Mouse (Mus musculus): ENCODE data around the gene Pfn1. TPM values are rescaled to one million over a fixed set of nuclear protein-coding genes. Genes with fewer than 3 reads are reported as not detected.

Pfn1 gene
- polyA plus RNA-seq, 1 experiment from 2014 or later: 578 TPM

DNA sequence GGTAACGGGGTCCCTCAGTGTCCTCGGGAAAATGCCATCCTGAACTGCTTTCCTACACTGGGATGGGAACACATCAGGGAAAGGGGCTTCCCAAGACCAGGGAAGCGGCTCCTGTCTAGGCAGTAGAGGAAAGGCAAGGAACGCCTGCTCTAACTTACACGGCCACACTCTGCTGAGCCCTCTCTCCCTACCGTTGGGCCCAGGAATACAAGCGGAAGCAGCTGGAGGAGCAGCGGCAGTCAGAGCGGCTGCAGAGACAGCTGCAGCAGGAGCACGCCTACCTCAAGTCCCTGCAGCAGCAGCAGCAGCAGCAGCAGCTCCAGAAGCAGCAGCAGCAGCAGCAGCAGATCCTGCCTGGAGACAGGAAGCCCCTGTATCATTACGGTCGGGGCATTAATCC is 47.7 kb downstream of the Pfn1 start:
- no peak overlapping the region for H3K4me3 ChIP-seq (ENCODE audit: low read depth, low read length)
- H3K36me3 ChIP-seq (ENCODE audit: control insufficient read depth, insufficient read depth, low read length): peaks cover 39% of the 10 kb centered on the region
- WGBS: 84% methylated on average over 12 of the region's 12 CpGs
- ATAC-seq (ENCODE audit: low read depth): no peak
- no peaks in the 10 kb centered on the region for H3K27me3 ChIP-seq (ENCODE audit: control insufficient read depth, insufficient read depth, low read length)
- no peak overlapping the region for H3K9ac ChIP-seq (replicated peaks; ENCODE audit: low read depth, low read length)
- no peaks in the 10 kb centered on the region for H3K4me1 ChIP-seq (ENCODE audit: control insufficient read depth, insufficient read depth, low read length)
- H3K4me2 ChIP-seq (ENCODE audit: low read depth, low read length): no peak overlapping the region
- no peaks in the 10 kb centered on the region for H3K9me3 ChIP-seq (ENCODE audit: control insufficient read depth, low read length)
- H3K27ac ChIP-seq (ENCODE audit: low read depth, low read length): no peak overlapping the region

DNA sequence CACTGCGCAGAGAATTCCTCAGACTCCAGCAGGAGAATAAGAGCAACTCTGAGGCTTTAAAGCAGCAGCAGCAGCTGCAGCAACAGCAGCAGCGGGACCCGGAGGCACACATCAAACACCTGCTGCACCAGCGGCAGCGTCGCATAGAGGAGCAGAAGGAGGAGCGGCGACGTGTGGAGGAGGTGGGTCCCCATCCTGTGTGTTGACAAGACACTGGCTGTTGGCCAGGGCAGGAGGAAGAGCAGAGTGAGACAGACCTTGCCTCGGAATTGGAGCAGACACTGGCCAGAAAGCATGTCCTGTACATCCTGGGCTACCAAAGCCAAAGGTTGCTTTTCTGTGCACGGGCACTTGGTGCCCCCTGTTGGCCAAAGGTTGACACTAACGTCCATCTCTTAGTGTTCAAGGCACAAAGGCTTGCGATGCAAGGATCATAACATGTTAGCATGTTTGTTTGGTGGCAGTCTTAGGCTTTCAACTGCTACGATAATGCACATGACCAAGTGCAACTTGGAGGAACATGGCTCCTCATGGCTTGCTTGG is 49.3 kb downstream of the Pfn1 start:
- Histone ChIP-seq H3K27me3 (ENCODE audit: control insufficient read depth, insufficient read depth, low read length) (no peaks in the 10 kb centered on the region), H3K36me3 (ENCODE audit: control insufficient read depth, insufficient read depth, low read length) (peaks cover 32% of the 10 kb centered on the region), H3K27ac (ENCODE audit: low read depth, low read length) (no peak overlapping the region), H3K9ac (replicated peaks; ENCODE audit: low read depth, low read length) (no peak overlapping the region), H3K4me3 (ENCODE audit: low read depth, low read length) (no peak overlapping the region), H3K9me3 (ENCODE audit: control insufficient read depth, low read length) (no peaks in the 10 kb centered on the region), H3K4me2 (ENCODE audit: low read depth, low read length) (no peak overlapping the region), H3K4me1 (ENCODE audit: control insufficient read depth, insufficient read depth, low read length) (no peaks in the 10 kb centered on the region)
- WGBS: 52% methylated on average over 14 of the region's 14 CpGs
- no peak; the same call in 1 of the 2 replicates for ATAC-seq (ENCODE audit: low read depth)

Other genes starting within 250 kb of the Pfn1 start
- gene Pelp1, start 244.6 kb downstream of the Pfn1 start, polyA plus RNA-seq (2014; fragmentation: Nextera tagmentation; extraction: Ambion mirVana): 29.3 and 32.1 TPM in 2 replicates
- 44.1 and 54.5 TPM in 2 replicates for gene Arrb2, start 222.0 kb downstream of the Pfn1 start, polyA plus RNA-seq (2014; fragmentation: Nextera tagmentation; extraction: Ambion mirVana)
- gene Med11, start 202.7 kb downstream of the Pfn1 start, polyA plus RNA-seq (2014; fragmentation: Nextera tagmentation; extraction: Ambion mirVana): 41.4 and 46.6 TPM in 2 replicates
- 0.31 and 1.5 TPM in 2 replicates for gene Zmynd15, start 195.2 kb downstream of the Pfn1 start, polyA plus RNA-seq (2014; fragmentation: Nextera tagmentation; extraction: Ambion mirVana)
- gene Cxcl16, start 194.7 kb downstream of the Pfn1 start, polyA plus RNA-seq (2014; fragmentation: Nextera tagmentation; extraction: Ambion mirVana): 1.2 and 14.6 TPM in 2 replicates
- gene Tm4sf5, start 149.4 kb downstream of the Pfn1 start, polyA plus RNA-seq (2014; fragmentation: Nextera tagmentation; extraction: Ambion mirVana): 1.8 and 3.7 TPM in 2 replicates
- gene Vmo1, start 140.0 kb downstream of the Pfn1 start, polyA plus RNA-seq (2014; fragmentation: Nextera tagmentation; extraction: Ambion mirVana): not detected in 2 replicates
- 0.27 TPM in 1 of 2 replicates, not detected in the other for gene Gltpd2, start 135.4 kb downstream of the Pfn1 start, polyA plus RNA-seq (2014; fragmentation: Nextera tagmentation; extraction: Ambion mirVana)
- gene Psmb6, start 129.3 kb downstream of the Pfn1 start, polyA plus RNA-seq (2014; fragmentation: Nextera tagmentation; extraction: Ambion mirVana): 743 and 801 TPM in 2 replicates
- gene Gm40193, start 121.7 kb downstream of the Pfn1 start, polyA plus RNA-seq (2014; fragmentation: Nextera tagmentation; extraction: Ambion mirVana): not detected in 2 replicates
- gene Pld2, start 114.6 kb downstream of the Pfn1 start, polyA plus RNA-seq (2014; fragmentation: Nextera tagmentation; extraction: Ambion mirVana): 13.7 and 16.6 TPM in 2 replicates
- 20.2 and 22.0 TPM in 2 replicates for gene Mink1, start 91.8 kb downstream of the Pfn1 start, polyA plus RNA-seq (2014; fragmentation: Nextera tagmentation; extraction: Ambion mirVana)
- gene 4930544D05Rik, start 38.8 kb downstream of the Pfn1 start, polyA plus RNA-seq (2014; fragmentation: Nextera tagmentation; extraction: Ambion mirVana): not detected in 2 replicates
- gene Chrne, start 35.4 kb downstream of the Pfn1 start, polyA plus RNA-seq (2014; fragmentation: Nextera tagmentation; extraction: Ambion mirVana): 0.22 TPM in 1 of 2 replicates, not detected in the other
- gene Gp1ba, start 15.5 kb downstream of the Pfn1 start, polyA plus RNA-seq (2014; fragmentation: Nextera tagmentation; extraction: Ambion mirVana): 0.27 and 0.31 TPM in 2 replicates
- gene Rnf167, start 7.4 kb downstream of the Pfn1 start, polyA plus RNA-seq (2014; fragmentation: Nextera tagmentation; extraction: Ambion mirVana): 98.6 and 110 TPM in 2 replicates
- 156 and 172 TPM in 2 replicates for gene Slc25a11, start 7.2 kb downstream of the Pfn1 start, polyA plus RNA-seq (2014; fragmentation: Nextera tagmentation; extraction: Ambion mirVana)
- 8.3 and 10.1 TPM in 2 replicates for gene Eno3, start 2.6 kb upstream of the Pfn1 start, polyA plus RNA-seq (2014; fragmentation: Nextera tagmentation; extraction: Ambion mirVana)
- 136 and 151 TPM in 2 replicates for gene Spag7, start 14.8 kb upstream of the Pfn1 start, polyA plus RNA-seq (2014; fragmentation: Nextera tagmentation; extraction: Ambion mirVana)
- 24.9 and 29.0 TPM in 2 replicates for gene Camta2, start 33.5 kb upstream of the Pfn1 start, polyA plus RNA-seq (2014; fragmentation: Nextera tagmentation; extraction: Ambion mirVana)
- 1.4 and 1.5 TPM in 2 replicates for gene Inca1, start 45.5 kb upstream of the Pfn1 start, polyA plus RNA-seq (2014; fragmentation: Nextera tagmentation; extraction: Ambion mirVana)
- gene Kif1c, start 45.9 kb upstream of the Pfn1 start, polyA plus RNA-seq (2014; fragmentation: Nextera tagmentation; extraction: Ambion mirVana): 3.1 and 3.2 TPM in 2 replicates
- gene Zfp3, start 109.6 kb upstream of the Pfn1 start, polyA plus RNA-seq (2014; fragmentation: Nextera tagmentation; extraction: Ambion mirVana): 16.3 and 19.8 TPM in 2 replicates
- not detected in 2 replicates for gene Scimp, start 157.9 kb upstream of the Pfn1 start, polyA plus RNA-seq (2014; fragmentation: Nextera tagmentation; extraction: Ambion mirVana)
- 80.7 and 80.9 TPM in 2 replicates for gene Rabep1, start 190.1 kb upstream of the Pfn1 start, polyA plus RNA-seq (2014; fragmentation: Nextera tagmentation; extraction: Ambion mirVana)